Mouse (Mus musculus) gastrocnemius, postnatal 14 days (tissue): ENCODE results near the gene Tapbp. TPM values are rescaled to one million over a fixed set of nuclear protein-coding genes. Genes with fewer than 3 reads are reported as not detected.
"Not testable (repeated sequence)": the region's sequence is repeated elsewhere in the genome, so short reads cannot be mapped to it uniquely, and the experiment has no call there.

Experiments
- DNase-seq: peaks from one replicate; pipeline ENCODE4 v3.0.0; 2021; ENCODE audit warnings: mixed read lengths
- intact Hi-C: fragments of 180-260 bp; cut with DNase I; formaldehyde crosslinking; loops from one replicate; pipeline ENCODE4 v1.15.1; 2025; ENCODE audit warnings: low total_unique reads
- long read RNA-seq, 2 experiments: library from polyadenylated mRNA; stranded (forward); transcript quantifications; one replicate each; pipeline ENCODE4 v2.0.0; 2021
- total RNA-seq, 2 experiments: library from RNA; stranded (reverse); gene quantifications; 2 replicates each; pipeline ENCODE4 v1.2.3; 2021

The Tapbp gene
- 10 to 100 TPM; 32.9 to 35.7 TPM for total RNA-seq
- long read RNA-seq, experiment 1, transcript Tapbp-206 (8 exons, 2,589 nt): major isoform, 19 of 43 reads
- long read RNA-seq, experiment 1, transcript Tapbp-201 (8 exons, 2,898 nt): minor isoform, 17 of 43 reads
- long read RNA-seq, experiment 1, partial matches to known transcripts: 4 of 43 reads
- long read RNA-seq, experiment 1, other reads (novel, unspliced or antisense): 3 of 43 reads
- long read RNA-seq, experiment 2, transcript Tapbp-206 (8 exons, 2,589 nt): minor isoform, 10 of 56 reads
- long read RNA-seq, experiment 2, transcript Tapbp-201 (8 exons, 2,898 nt): major isoform, 29 of 56 reads
- long read RNA-seq, experiment 2, partial matches to known transcripts: 13 of 56 reads
- long read RNA-seq, experiment 2, other reads (novel, unspliced or antisense): 4 of 56 reads

- intact Hi-C loops: no loop called here
- peak; percentile 95 for DNase-seq
Measured at GRCm38 (mm10) chr17:33915671-33916250, at the start of gene Tapbp, which contains the start of gene Zbtb22. TSS of gene Tapbp (plus strand) at chr17:33915899. TSS of gene Zbtb22 (plus strand) at chr17:33915904.

GRCm38 (mm10) chr17:33873537-33873936 is 42.2 kb upstream of the Tapbp start, which contains the start of gene Gm7029:
TSS of gene Gm7029 (plus strand) at chr17:33873837.
- intact Hi-C loops, DNase-seq: not testable (repeated sequence)

- no peak for DNase-seq
- intact Hi-C loops: no loop called here
Measured at GRCm38 (mm10) chr17:33874411-33874810, 41.3 kb upstream of the Tapbp start.

GRCm38 (mm10) chr17:33875797-33876196 is 39.9 kb upstream of the Tapbp start:
- not testable (repeated sequence) for DNase-seq

GRCm38 (mm10) chr17:33884320-33884719 is 31.4 kb upstream of the Tapbp start:
- intact Hi-C loops, DNase-seq: not testable (repeated sequence)

More at GRCm38 (mm10) chr17:33875797-33876196, 39.9 kb upstream of the Tapbp start:
- intact Hi-C loops: not testable (repeated sequence)

- DNase-seq, intact Hi-C loops: not testable (repeated sequence)
Measured at GRCm38 (mm10) chr17:33887802-33888201, 27.9 kb upstream of the Tapbp start.

GRCm38 (mm10) chr17:33888230-33888629 is 27.5 kb upstream of the Tapbp start:
- intact Hi-C loops, DNase-seq: not testable (repeated sequence)

- intact Hi-C loops: not testable (repeated sequence)
Measured at GRCm38 (mm10) chr17:33889941-33890532, 25.7 kb upstream of the Tapbp start.

GRCm38 (mm10) chr17:33890533-33891059 is 25.1 kb upstream of the Tapbp start, which contains the start of gene Kifc1:
TSS of gene Kifc1 (minus strand) at chr17:33890661.
- DNase-seq: peak; percentile 99

More at GRCm38 (mm10) chr17:33889941-33890532, 25.7 kb upstream of the Tapbp start:
- not testable (repeated sequence) for DNase-seq

GRCm38 (mm10) chr17:33891357-33891756 is 24.3 kb upstream of the Tapbp start:
- no peak for DNase-seq
- intact Hi-C loops: no loop called here

More at GRCm38 (mm10) chr17:33890533-33891059, 25.1 kb upstream of the Tapbp start, which contains the start of gene Kifc1:
- intact Hi-C loops: no loop called here

- intact Hi-C loops: not testable (repeated sequence)
Measured at GRCm38 (mm10) chr17:33891892-33892291, 23.8 kb upstream of the Tapbp start.

GRCm38 (mm10) chr17:33892429-33892828 is 23.3 kb upstream of the Tapbp start:
- intact Hi-C loops: no loop called here

More at GRCm38 (mm10) chr17:33891892-33892291, 23.8 kb upstream of the Tapbp start:
- DNase-seq: not testable (repeated sequence)

GRCm38 (mm10) chr17:33893011-33893410 is 22.7 kb upstream of the Tapbp start:
- intact Hi-C loops, DNase-seq: not testable (repeated sequence)

More at GRCm38 (mm10) chr17:33892429-33892828, 23.3 kb upstream of the Tapbp start:
- DNase-seq: no peak

- DNase-seq: no peak
- intact Hi-C loops: no loop called here
Measured at GRCm38 (mm10) chr17:33897114-33897794, 18.4 kb upstream of the Tapbp start.

GRCm38 (mm10) chr17:33898193-33898592 is 17.5 kb upstream of the Tapbp start:
- DNase-seq, intact Hi-C loops: not testable (repeated sequence)

GRCm38 (mm10) chr17:33899642-33900041 is 16.1 kb upstream of the Tapbp start:
- DNase-seq: no peak
- intact Hi-C loops: loop anchor here (5.0 kb wide), 1 partner anchor 497 kb away; no protein-coding TSS in a partner anchor

- no peak for DNase-seq
- intact Hi-C loops: loop anchor here (5.0 kb wide), 1 partner anchor 498 kb away; no protein-coding TSS in a partner anchor
Measured at GRCm38 (mm10) chr17:33900281-33900988, 15.3 kb upstream of the Tapbp start.

- no peak for DNase-seq
- intact Hi-C loops: loop anchor here (5.0 kb wide), 1 partner anchor 499 kb away; no protein-coding TSS in a partner anchor
Measured at GRCm38 (mm10) chr17:33900989-33901314, 14.7 kb upstream of the Tapbp start.
